Mouse (Mus musculus) stomach, embryonic 16.5 days (tissue): ENCODE data around the gene Gja1. TPM values are rescaled to one million over a fixed set of nuclear protein-coding genes. Genes with fewer than 3 reads are reported as not detected.

Experiments
- ATAC-seq: fragments of 200-750 bp; cut with Nextera tagmentation; 2 replicates; pipeline ENCODE4 v1.8.0; 2017; ENCODE audit warnings: moderate number of reproducible peaks, moderate TSS enrichment; ENCODE audit not compliant: insufficient read depth, low FRiP score
- H3K27ac ChIP-seq: fragments of 300-500 bp; sonication (generic); 2 replicates; pipeline ENCODE4 v1.5.1; 2014; ENCODE audit warnings: low read length
- H3K27me3 ChIP-seq: fragments of 300-500 bp; sonication (generic); 2 replicates; pipeline ENCODE4 v1.6.1; 2014; ENCODE audit warnings: low read length, control low read depth, mixed read lengths; ENCODE audit not compliant: control insufficient read depth, insufficient read depth
- H3K36me3 ChIP-seq: fragments of 300-500 bp; sonication (generic); 2 replicates; pipeline ENCODE4 v1.6.1; 2014; ENCODE audit warnings: low read length; ENCODE audit not compliant: control insufficient read depth, insufficient read depth
- H3K4me1 ChIP-seq: fragments of 300-500 bp; sonication (generic); 2 replicates; pipeline ENCODE4 v1.6.1; 2014; ENCODE audit warnings: low read length, control low read depth, mixed read lengths; ENCODE audit not compliant: control insufficient read depth, insufficient read depth
- H3K4me2 ChIP-seq: fragments of 300-500 bp; sonication (generic); 2 replicates; pipeline ENCODE4 v1.6.1; 2014; ENCODE audit warnings: low read depth, low read length, mixed read lengths
- H3K4me3 ChIP-seq: fragments of 300-500 bp; sonication (generic); replicated peaks from 2 replicates; pipeline ENCODE4 v1.5.1; 2014; ENCODE audit warnings: mild to moderate bottlenecking, low read length
- H3K9ac ChIP-seq: fragments of 300-500 bp; sonication (generic); 2 replicates; pipeline ENCODE4 v1.6.1; 2014; ENCODE audit warnings: low read length
- H3K9me3 ChIP-seq: fragments of 300-500 bp; sonication (generic); replicated peaks from 2 replicates; pipeline ENCODE4 v1.6.1; 2016; ENCODE audit warnings: low read length, control low read depth; ENCODE audit not compliant: control insufficient read depth
- WGBS: fragments of 180-500 bp; shearing (Covaris S2); extraction: QIAGEN DNeasy Blood & Tissue Kit; methylation state at CpG from one replicate; pipeline ENCODE4 v1.1.7; 2014; 5-methylcytosine and 5-hydroxymethylcytosine counted together
- polyA plus RNA-seq: library from polyadenylated mRNA; unstranded; fragments of >200 nt; fragmentation: Nextera tagmentation; extraction: Ambion mirVana; gene quantifications from 2 replicates; pipeline ENCODE4 v1.2.1, GENCODE M21; 2015

Gja1 gene
- polyA plus RNA-seq, 1 experiment from 2014 or later: 103 TPM

DNA sequence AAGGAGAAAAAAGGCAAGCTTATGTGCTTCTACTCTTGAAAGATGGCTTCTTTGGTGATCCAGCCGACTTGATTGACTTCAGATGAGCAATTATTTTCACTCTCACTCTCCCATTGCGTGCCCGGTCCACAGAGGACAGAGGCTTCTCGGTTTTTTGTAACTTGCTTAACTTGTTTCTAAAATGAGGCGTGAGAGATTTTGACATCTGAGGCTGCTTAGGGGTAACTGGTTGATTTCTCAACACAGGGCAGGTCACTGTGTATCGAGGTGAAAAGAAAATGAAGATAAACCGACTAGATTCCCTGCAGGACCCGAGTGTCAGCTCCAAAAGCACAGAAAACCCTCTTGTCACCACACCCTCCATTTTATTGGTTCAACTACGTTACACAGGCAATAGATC, 28.8 kb downstream of the Gja1 start:
- Histone ChIP-seq H3K27me3 (no peaks in the 10 kb centered on the region), H3K36me3 (no peaks in the 10 kb centered on the region), H3K4me2 (no peak overlapping the region), H3K4me3 (no peak overlapping the region), H3K9ac (no peak overlapping the region), H3K27ac (no peak overlapping the region), H3K9me3 (no peaks in the 10 kb centered on the region), H3K4me1 (no peaks in the 10 kb centered on the region)
- no peak for ATAC-seq
- 61% methylated on average over 9 of the region's 9 CpGs for WGBS

DNA sequence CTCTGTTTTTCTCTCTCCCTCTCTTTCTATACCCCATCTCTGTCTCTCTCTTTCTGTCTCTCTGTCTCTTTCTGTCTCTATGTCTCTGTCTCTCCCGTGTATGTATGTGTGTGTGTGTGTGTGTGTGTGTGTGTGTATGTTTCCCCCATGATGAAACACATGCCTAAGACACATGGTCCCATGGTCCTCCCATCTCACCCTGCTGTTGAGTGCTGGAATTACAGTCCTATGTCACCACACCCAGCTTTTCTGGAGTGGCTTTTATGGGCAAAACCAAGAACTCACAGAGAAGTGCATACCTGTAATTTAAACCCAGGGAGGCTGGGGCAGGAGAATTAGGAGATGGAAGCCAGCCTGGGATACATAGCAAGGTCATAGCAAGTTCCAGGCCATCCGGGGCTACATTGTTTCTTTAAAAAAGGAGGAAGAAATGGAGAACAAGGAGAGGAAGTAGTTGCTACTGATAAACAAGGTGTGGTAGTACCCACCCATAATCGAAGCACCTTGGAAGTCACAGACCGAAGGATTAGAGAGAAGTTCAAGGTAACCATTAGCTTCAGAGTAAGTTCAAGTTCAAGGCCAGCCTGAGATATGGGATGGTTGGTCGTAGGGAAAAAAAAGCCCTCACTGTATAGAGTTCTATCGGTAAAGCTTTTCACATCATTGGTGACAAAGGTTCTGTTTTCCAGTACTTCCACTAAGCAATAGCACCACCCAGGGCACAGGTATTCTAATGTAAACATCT, 29.4 kb downstream of the Gja1 start:
- no peak for ATAC-seq
- WGBS: 81% methylated on average over 6 of the region's 6 CpGs
- H3K27ac ChIP-seq: no peak overlapping the region

DNA sequence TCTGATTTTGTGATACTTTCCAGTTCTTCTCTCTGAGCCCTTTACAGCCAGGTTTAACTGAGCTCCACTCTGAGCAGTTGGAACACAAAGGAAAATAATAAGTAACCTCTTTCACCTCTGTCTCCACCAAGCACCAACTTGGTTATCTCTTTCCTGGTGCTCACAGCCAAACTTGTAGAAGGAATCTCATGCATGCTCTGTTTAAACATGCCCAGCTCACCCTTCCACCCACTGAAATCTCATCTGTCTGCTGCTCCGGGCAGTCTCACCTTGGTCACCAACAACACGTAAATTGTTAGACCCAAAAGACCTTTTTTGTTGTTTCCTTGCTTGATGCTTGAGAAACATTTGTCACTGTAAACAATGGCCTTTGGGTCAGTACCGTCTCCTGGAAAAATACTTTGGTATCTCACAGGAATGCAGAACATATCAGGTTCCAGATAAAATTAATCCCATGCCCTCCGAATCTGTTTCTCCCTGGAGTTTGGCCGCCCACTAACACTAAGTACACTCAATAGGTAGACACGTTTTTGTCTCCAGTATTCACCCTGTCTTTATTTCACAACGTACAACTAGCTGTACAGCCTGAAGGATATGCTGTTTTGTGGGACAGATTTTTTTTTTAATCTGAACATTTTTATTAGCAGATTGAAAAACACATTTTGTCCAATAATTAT, 38.9 kb downstream of the Gja1 start:
- WGBS: 45% methylated on average over 7 of the region's 7 CpGs
- no peak overlapping the region for H3K4me2 ChIP-seq
- H3K4me1 ChIP-seq: no peaks in the 10 kb centered on the region
- H3K4me3 ChIP-seq: no peak overlapping the region
- H3K27me3 ChIP-seq: no peaks in the 10 kb centered on the region
- no peak overlapping the region for H3K27ac ChIP-seq
- H3K9me3 ChIP-seq: no peaks in the 10 kb centered on the region
- no peaks in the 10 kb centered on the region for H3K36me3 ChIP-seq
- H3K9ac ChIP-seq: no peak overlapping the region
- ATAC-seq: no peak

More for the DNA sequence above, 29.4 kb downstream of the Gja1 start:
- Histone ChIP-seq H3K36me3 (no peaks in the 10 kb centered on the region), H3K9ac (no peak overlapping the region), H3K4me1 (no peaks in the 10 kb centered on the region), H3K4me3 (no peak overlapping the region), H3K27me3 (no peaks in the 10 kb centered on the region), H3K4me2 (no peak overlapping the region), H3K9me3 (no peaks in the 10 kb centered on the region)

DNA sequence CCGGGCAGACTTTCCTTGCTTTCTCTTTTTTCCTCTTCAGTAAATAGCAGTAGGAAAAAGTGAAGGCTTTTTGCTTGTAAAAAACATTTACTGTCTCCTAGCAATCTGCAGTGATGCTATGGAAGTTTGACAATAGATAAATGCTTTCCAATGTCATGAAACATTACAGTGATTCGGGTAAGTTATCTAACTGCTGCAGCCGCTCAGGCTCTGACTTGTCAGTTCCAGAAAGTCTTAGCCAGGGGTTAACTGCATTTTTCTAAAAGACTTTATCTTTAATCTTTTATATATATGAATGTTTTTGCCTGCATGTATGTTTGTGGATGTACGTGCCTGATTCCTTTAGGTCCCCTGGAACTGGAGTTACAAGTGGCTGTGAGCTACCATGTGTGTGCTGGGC, 45.4 kb downstream of the Gja1 start:
- H3K27ac ChIP-seq: no peak overlapping the region
- H3K9ac ChIP-seq: no peak overlapping the region
- H3K9me3 ChIP-seq: no peaks in the 10 kb centered on the region
- 74% methylated on average over 4 of the region's 4 CpGs for WGBS
- H3K4me1 ChIP-seq: no peaks in the 10 kb centered on the region
- no peak overlapping the region for H3K4me3 ChIP-seq
- ATAC-seq: no peak
- H3K4me2 ChIP-seq: no peak overlapping the region
- H3K36me3 ChIP-seq: no peaks in the 10 kb centered on the region
- no peaks in the 10 kb centered on the region for H3K27me3 ChIP-seq

GRCm38 (mm10) chr10:56425016-56425798, 48.1 kb downstream of the Gja1 start:
- H3K9ac ChIP-seq: no peak overlapping the region
- H3K27me3 ChIP-seq: no peaks in the 10 kb centered on the region
- H3K27ac ChIP-seq: peak overlapping the region; percentile 64
- 0 out of 2 replicates have a peak, but pooled peaks have one; percentile 13 for ATAC-seq
- WGBS: 74% methylated on average over 15 of the region's 15 CpGs
- H3K4me1 ChIP-seq: no peaks in the 10 kb centered on the region
- no peaks in the 10 kb centered on the region for H3K9me3 ChIP-seq
- H3K4me3 ChIP-seq: no peak overlapping the region
- H3K4me2 ChIP-seq: no peak overlapping the region
- no peaks in the 10 kb centered on the region for H3K36me3 ChIP-seq

DNA sequence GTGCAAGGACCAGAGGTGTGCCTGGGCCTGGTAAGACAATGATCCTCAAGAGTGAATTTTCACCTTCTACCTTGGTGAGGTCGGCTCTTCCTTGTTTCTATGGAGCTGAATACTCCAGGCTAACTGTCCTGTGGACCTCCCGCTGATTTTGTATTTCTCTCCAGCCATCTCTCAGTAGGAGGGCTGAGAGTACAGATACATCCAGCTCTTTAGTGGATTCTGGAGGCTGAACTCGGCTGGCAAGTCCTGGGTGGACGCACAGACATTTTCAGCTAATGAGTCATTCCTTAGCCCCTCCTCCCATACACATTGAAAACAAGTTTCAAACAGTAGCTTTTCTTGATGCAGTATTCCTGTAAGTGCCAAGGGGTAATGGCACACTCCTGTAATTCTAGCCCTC, 49.2 kb downstream of the Gja1 start:
- WGBS: 58% methylated on average over 4 of the region's 4 CpGs
- no peak overlapping the region for H3K27ac ChIP-seq
- no peak overlapping the region for H3K9ac ChIP-seq
- no peaks in the 10 kb centered on the region for H3K9me3 ChIP-seq
- no peak overlapping the region for H3K4me2 ChIP-seq
- H3K4me1 ChIP-seq: no peaks in the 10 kb centered on the region
- H3K27me3 ChIP-seq: no peaks in the 10 kb centered on the region
- no peaks in the 10 kb centered on the region for H3K36me3 ChIP-seq
- H3K4me3 ChIP-seq: no peak overlapping the region
- no peak; the same call in 1 of the 2 replicates for ATAC-seq

DNA sequence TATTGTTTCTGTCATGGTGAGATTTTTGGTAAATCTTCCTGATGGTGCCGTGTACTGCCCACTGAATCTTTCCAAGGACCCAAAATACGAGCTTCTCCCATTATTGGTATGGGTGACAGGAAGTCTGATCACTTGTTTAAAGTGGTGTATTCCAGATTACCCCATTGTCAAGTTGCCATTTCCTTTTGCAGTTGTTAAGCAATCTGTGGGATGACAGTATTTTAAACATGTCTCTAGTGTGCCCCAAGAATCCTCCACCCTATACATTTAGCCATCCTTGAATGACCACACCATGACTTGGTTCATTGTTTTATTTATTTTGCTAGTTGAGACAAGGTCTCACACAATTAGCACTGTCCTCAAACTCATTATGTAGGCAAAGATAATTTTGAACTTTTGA, 50.3 kb downstream of the Gja1 start:
- no peaks in the 10 kb centered on the region for H3K27me3 ChIP-seq
- no peaks in the 10 kb centered on the region for H3K36me3 ChIP-seq
- H3K4me3 ChIP-seq: no peak overlapping the region
- WGBS: 75% methylated on average over 2 of the region's 2 CpGs
- no peaks in the 10 kb centered on the region for H3K9me3 ChIP-seq
- ATAC-seq: no peak
- 0 out of 2 replicates have a peak, but pooled peaks cover 7% of the 10 kb centered on the region for H3K4me1 ChIP-seq
- no peak overlapping the region for H3K9ac ChIP-seq
- no peak overlapping the region for H3K4me2 ChIP-seq
- no peak overlapping the region for H3K27ac ChIP-seq

DNA sequence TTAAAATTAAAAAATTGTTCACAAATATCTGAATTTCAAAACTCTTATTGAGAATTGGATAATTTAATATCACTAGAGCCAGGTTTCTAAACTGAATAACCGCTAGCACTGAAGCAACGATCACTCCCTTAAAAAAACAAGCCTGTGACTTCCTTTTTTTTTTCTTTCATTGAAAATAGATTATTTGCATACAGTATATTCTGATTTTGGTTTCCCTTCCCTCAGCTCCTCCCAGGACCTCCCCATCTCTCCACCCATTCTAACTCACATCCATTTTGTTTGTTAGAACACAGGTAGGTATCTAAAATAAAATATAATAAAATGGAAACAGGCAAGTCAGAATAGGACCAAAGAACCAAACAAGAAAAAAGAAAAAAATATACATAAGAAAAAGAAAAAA, 50.7 kb downstream of the Gja1 start:
- no peaks in the 10 kb centered on the region for H3K36me3 ChIP-seq
- 86% methylated on average over 2 of the region's 2 CpGs for WGBS

GRCm38 (mm10) chr10:56429011-56429410, 51.9 kb downstream of the Gja1 start:
- H3K4me3 ChIP-seq: no peak overlapping the region
- H3K27me3 ChIP-seq: no peaks in the 10 kb centered on the region
- H3K36me3 ChIP-seq: no peaks in the 10 kb centered on the region
- 74% methylated on average over 5 of the region's 5 CpGs for WGBS
- 0 out of 2 replicates have a peak, but pooled peaks cover 8% of the 10 kb centered on the region for H3K4me1 ChIP-seq
- no peak overlapping the region for H3K4me2 ChIP-seq
- H3K9ac ChIP-seq: no peak overlapping the region
- H3K27ac ChIP-seq: no peak overlapping the region
- no peaks in the 10 kb centered on the region for H3K9me3 ChIP-seq
- ATAC-seq: no peak

More for the DNA sequence above, 50.7 kb downstream of the Gja1 start:
- Histone ChIP-seq H3K4me2 (no peak overlapping the region), H3K9me3 (no peaks in the 10 kb centered on the region), H3K4me1 (0 out of 2 replicates have a peak, but pooled peaks cover 8% of the 10 kb centered on the region), H3K27ac (no peak overlapping the region), H3K9ac (no peak overlapping the region), H3K4me3 (no peak overlapping the region), H3K27me3 (no peaks in the 10 kb centered on the region)
- ATAC-seq: no peak
